Mouse (Mus musculus): Measurements from ENCODE around the gene Tgfbr2.

- TF ChIP-seq CTCF (IDR thresholded peaks at IDR 0.05; ENCODE audit: borderline replicate concordance, insufficient read depth, low read depth, low read length), result no peak
- TF ChIP-seq POLR2A (IDR thresholded peaks at IDR 0.05; ENCODE audit: borderline replicate concordance, insufficient read depth, low read length), result no peak
Observed at GRCm38 (mm10) chr9:116193889-116194450, 18.8 kb upstream of the Tgfbr2 start.

Measured in cerebellum, adult 2 months (tissue).